Mouse (Mus musculus) common myeloid progenitor, adult 5-6 weeks (primary cell): ENCODE measurements around the gene Smo. TPM values are rescaled to one million over a fixed set of nuclear protein-coding genes. Genes with fewer than 3 reads are reported as not detected.

Source experiments
- ATAC-seq: replicated peaks from 2 replicates; pipeline ENCODE4 v1.8.0; 2016; ENCODE audit warnings: low read depth, mild to moderate bottlenecking, moderate TSS enrichment, inconsistent platforms; ENCODE audit not compliant: poor library complexity, severe bottlenecking
- total RNA-seq: library from RNA; stranded (forward); fragments of 200-1000, 187-1606 nt; gene quantifications from 2 replicates; pipeline ENCODE4 v1.2.3, GENCODE M21; 2017

The Smo gene
- total RNA-seq, 1 experiment from 2014 or later = 29.8 TPM

DNA sequence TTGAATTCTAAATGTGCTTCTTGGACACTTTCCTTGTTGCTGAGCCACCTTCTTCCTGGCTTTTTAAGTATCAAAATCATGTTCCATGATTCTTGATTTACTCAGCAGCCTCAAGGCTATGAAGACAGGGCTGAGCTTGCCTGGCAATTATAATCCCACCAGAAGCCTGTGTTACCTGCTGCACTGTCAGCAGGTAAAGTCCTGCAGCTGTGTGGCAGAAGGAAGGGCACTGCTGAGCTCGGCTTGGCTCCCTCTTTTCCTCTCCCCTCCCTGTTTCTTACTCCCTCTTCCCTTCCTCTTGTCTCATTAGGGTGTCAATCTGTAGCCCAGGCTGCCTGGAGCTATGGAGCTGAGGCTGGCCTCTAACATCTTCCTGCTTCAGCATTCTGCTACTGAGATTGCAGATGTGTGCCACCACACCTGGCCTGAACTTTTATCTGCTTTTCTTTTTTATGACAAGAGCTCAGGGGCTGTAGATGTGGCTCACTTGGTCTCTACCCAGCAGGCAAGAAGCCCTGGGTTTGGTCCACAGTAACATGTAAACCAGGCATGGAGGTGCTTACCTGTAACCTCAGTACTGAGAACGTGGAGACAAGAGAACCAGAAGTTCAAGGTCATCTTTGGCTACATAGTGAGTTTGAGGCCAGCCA is 35.5 kb downstream of the Smo start:
- ATAC-seq = no peak

DNA sequence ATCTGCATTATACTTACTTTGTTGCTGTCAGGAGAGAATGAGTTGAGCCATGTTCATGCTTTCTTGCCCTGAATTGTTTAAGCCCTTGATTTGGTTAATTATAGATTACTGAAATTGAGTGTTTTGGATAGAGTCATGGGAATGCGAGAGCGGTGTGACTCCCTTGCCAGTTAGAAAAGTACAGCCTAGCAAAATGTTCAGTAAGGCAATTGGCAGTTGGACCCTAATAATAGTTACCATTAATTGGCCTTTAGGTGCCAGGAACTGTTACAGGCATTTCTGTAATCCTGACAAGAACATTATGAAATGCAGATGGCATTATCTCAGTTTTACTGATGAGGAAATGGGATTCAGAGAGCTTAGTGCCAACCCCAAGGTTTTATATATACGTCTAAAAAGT is 36.9 kb downstream of the Smo start:
- ATAC-seq = no peak

DNA sequence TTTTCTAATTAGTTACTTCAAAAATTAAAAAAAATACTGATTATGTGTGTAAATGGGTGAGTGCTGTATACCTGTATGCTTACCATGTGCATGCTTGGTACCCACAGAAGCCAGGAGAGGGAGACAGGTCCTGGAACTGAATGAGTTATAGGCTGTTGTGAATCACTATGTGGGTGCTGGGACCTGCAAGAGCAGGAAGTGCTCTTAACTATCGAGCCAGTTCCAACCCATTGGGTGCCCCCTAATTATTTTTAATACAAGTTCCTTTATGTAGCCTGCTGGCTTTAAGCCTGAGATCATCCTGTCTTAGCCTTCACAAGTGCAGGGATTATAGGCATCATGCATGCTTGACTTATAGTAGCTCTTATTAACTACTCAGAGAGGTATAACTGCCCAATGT is 38.9 kb downstream of the Smo start:
- ATAC-seq = no peak

DNA sequence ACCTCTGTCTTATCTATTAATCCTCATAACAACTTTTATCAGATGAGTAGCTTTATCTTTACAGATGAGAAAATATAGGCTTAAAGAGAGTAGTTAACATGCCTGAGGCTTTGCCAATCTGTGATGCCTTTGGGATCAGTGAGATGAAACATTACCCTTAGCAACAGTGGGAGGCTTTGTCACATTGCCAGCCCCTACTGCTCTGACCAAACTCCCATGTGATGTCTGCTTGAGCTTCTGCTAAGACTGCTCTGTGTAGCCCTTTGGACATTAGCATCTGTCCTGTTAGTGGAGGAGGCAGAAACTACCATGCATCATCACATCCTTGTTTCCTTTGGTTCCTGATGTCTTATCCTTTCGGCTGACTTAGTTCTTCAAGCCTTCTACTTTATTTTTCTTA is 40.3 kb downstream of the Smo start:
- ATAC-seq = no peak

DNA sequence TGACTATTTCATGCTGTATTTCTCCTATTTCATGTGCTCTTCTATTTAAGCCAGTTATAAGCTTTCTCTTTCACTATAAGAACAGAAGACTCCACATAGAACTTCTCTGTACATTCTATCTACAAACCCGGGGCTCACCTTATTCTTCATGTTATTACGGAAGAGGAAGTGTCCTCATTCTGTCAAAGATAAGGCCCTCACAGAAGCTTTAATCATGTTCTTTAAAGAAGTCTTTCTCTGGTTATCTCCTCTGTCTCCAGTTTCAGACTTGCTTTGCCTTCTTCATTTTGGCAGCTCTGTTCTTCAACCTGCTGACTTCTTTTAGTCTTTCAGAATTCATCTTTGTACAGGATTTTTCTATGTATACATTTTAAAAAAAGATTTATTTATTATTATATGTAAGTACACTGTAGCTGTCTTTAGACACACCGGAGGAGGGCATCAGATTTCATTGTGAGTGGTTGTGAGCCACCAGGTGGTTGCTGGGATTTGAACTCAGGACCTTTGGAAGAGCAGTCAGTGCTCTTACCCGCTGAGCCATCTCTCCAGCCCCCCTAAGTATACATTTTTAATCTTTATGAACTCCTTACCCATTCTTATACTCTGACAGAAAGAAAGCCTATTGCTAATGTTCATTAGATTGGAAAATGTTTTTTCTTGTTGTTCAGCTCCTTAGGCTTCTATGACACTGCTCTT is 41.4 kb downstream of the Smo start:
- peak; percentile 60 for ATAC-seq

DNA sequence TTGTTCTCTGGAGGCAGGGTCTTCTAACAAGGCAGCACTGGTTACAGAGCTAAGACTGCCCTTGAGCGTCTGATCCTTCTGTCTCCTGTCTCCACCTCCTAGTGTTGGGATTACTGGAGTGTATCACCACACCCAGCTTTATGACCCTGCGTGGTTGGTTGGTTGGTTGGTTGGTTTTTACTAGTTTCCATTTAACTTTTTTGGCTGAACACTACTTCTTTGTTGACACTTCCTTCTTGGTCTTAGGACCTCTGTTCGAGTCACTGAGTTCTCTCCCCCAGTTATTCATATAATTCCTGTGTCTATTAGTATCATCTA is 41.9 kb downstream of the Smo start:
- no peak for ATAC-seq

DNA sequence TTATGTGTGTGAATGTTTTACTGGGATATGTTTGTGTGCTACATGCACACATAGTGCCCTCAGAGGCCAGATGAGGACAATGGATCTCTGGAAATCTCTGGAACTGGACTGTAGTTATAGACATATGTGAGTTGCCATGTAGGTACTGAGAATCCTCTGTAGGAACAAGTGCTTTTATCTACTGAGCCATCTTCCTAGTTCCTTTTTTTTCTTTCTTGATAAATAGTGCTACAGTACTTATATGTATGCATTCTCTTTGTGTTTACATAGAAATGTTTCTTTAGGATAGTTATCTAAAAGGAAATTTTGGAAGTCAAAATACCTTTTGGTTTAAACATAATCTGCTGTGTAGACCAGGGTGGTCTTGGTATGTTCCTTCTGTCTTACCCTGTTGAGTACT is 44.8 kb downstream of the Smo start:
- no peak for ATAC-seq

DNA sequence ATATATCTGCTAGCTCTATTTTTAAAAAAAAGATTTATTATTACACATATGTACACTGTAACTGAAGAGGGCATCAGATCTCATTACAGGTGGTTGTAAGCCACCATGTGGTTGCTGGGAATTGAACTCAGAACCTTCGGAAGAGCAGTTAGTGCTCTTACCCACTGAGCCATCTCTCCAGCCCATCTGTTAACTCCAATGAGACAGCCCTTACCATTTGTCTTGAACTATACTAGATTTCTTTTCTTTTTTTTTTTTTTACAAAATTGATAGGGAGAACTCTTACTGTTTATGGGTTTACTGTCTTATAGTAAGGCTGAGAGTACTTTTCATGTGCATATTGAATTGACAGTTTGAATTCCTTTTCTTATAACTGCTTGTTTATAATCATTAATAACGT is 45.3 kb downstream of the Smo start:
- no peak for ATAC-seq

DNA sequence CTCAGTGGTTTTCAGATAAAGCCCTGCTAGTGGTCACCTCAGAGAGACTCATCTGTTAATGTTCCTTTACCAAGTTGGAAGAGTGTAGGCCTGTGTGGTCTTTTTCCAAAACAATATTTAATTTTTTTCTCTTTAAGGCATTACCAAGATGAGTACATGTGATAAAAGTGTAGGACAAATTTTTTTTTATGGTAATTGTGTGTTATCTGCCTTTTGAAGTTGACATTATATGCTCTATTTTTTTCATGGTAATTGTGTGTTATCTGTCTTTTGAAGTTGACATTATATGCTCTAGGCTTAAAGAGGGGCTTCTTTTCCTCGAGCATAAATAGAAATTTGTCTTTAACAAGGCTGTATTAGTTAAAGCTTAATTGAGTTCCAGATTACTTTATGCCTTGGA is 46.9 kb downstream of the Smo start:
- no peak for ATAC-seq

DNA sequence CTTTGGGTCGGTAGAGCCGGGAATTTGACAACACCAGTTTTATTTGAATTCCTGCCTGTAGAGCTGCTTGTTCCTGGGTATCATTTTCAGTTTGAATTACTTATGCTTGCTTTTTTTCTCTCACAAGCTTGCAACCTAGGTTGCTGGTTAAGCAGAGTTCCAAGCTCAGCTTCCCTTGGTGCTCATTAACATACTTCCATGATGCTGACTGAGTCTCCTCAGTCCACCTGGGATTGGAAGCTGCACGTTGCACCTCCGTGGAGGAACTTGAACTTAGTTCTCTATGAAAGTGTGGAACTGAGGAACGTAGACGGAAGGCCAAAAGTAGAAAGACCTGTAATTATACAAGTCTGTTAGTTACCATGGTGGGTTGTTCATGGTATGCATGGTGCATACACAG is 48.7 kb downstream of the Smo start:
- no peak for ATAC-seq

DNA sequence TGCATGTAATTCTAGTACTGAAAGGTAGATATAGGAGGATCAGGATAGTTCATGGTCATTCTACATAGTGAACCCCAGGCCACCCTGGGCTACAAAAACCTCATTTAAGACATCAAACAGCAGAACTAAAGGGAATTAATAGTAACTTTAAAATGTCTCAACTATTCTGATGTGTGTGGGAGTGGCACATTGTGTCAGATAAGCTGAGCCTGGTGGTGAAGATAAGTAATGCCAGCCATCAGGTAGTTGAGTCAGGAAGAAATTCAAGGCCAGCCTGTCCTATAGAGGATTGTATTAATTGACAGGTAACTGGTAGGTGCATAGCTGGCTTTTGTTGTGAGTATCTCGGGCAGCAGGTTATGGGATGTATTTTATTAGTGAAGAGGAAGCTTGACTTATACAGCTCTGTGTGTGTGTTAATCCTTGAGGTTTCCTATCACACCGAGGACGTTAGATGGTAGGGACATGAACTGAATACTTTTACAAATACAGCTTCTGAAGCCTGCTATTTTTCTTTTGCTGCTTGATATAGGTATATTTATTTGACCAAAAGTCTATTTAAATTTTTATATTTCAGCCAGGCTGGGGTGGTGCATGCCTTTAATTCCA is 49.2 kb downstream of the Smo start:
- peak; percentile 60; the same call in 1 of the 2 replicates for ATAC-seq

DNA sequence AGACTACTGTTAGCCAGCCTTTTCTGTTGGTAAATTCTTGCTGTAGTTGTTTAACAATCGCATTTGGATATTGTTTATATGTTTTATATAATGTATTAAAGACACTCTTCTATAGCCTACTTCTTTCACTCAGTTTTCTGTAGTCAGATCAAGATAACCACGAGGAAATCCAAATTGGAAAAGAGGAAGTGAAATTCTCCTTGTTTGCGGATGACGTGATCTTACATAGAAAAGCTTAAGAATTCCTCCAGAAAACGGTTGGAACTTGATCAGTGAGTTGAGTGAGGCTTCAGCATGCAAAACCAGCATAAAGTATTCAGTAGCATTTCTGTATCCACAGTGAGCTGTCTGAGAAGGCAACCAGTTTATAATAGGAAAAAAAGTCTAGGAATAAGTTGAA is 50.5 kb downstream of the Smo start:
- ATAC-seq = no peak

DNA sequence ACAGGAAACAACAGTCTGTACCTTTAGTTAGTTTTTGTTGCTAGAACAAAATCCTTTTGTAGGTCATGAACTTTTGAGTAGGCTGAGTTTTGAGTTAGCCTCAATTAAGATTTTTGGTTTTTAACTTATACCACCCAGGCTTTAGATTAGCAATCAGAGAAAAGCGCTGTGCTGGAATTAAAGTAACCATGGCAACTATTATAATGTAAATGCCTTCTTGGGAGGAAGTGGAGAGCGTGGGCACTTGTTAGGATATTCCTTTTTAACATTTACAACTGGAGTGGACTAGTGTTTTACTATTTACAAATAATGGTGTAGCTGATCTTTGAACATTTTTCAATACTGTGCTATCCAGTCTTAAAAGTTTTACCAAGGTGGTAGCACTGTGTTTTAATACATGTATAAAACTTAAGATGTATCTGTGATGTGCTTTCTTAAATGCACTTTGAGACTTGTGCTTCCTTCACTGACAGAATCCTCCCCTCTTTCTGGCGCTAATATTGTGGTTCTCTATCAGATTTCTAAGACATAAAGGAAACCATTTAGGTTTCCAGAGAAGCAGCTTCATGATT is 53.6 kb downstream of the Smo start:
- no peak for ATAC-seq

DNA sequence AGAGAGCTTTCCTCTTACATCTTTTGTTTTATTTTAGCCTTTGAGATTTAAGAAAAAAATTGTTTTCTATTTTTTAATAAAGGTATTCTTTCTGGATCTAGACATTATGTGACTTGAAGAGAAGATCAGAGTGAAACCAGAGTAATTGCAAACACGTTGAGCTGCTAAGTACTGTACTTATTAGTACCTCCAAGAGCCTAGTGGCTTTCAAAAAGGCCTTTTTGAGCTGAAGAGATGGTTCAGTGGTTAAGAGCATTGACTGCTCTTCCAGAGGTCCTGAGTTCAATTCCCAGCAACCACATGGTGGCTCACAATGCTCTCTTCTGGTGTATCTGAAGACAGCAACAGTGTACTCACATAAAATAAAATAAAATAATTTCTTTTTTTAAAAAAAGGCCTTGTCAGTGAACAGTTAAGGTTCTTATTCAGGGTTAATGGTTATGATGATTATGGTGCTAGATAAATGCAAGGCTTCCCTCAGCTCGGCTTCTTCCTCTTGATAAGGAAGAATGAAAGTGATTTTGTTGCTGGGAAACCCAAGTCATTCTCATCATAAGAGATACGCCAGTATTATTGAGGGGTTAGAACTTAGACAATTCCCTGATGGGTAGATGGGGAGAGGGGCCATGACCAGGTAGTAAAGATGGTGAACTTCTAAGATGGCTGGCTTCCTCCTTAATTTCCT is 54.9 kb downstream of the Smo start:
- no peak for ATAC-seq

DNA sequence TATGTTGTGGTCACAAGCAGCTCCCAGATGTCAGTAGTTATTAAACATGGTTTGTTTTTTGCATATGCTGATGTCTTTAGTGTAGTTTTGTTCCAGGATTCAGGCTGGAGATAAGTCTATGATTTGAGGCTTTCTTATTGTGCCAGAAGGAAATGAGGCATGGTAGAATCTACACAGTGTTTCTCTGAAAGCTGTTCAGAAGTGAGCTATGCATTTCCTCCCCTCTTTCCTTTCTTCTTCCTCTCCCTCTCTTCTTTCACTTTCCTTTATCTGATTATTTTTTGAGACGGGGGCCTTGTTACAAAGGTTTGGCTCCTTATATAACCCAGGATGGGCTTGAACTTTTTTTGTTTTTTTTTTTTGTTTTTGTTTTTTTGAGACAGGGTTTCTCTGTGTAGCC is 58.2 kb downstream of the Smo start:
- no peak for ATAC-seq

DNA sequence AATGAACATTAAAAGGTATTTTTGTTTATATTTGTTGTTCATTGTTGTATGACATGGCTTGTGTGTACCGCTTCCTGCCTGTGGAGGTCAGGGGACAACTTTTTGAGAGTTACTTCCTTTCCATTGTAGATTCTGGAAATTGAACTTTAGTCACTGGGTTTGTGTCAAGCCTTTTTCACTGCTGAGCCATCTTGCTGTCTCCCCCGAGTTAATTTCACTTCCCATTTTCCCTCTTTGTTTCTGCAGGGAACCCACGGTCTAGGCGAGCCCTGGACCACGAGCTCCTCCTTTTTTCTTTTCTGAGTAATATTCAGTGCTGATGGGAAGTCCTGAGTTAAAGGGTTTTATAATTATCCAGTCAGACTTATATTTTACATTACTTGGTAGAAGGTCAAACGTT is 59.3 kb downstream of the Smo start:
- peak; percentile 72; the same call in 1 of the 2 replicates for ATAC-seq

DNA sequence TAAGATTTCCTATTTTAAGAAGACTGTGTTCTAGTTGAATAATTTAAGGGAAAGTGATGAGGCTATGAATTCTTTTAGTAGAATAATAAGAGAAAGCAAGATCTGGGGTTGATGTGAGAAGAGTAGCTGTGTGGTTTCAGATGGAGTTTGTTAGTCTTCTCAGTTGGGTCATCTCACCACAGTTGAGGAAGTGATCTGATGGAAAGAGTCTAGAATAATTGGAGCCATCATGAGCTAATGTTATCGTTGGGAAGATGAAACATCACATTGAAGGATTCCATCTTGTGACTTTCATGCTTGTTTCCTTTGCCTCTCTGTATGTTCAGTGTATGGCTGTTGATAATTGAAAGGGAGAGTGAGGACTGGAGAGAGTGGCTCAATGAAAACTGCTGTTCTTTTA is 67.7 kb downstream of the Smo start:
- no peak for ATAC-seq

DNA sequence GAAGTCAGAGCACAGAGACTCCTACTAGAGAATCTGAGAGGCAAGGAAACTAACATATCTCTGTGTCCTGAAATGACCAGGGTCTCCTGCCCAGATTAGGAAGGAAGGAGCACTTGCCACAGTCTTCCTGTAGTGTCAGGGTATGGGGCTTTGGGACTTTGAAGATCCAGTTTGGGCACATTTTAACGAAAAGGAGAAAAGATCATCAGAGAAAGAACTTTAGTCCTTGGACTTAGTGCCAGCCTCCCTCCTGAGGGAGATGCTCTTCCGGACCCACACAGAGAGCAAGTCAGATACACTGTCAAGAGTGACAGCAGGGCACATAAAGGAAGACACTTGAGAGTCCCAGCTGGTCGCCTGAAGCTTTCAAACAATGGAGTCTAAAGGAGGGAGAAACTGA is 68.7 kb downstream of the Smo start:
- ATAC-seq = no peak

DNA sequence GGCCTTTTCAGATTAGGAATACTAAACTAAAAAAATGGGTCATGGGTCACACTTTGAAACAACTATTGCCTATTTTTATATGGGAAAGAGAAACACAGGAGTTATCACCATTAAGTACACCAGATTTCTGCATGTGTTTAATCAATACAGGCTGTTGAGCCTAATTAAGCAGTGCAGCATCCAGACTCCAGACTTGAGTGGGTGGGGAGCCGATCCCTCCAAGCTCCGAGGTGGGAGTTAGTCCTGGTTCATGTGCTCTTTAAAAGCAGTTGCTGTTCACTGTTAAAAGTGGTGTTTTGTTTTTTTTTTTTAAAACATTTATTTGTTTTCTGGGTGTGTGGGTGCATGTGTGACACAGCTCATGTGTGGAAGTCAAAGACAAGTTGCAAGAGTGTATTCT is 70.1 kb downstream of the Smo start:
- no peak for ATAC-seq
